Mouse (Mus musculus) spleen, postnatal 10 days (tissue): ENCODE data around the gene Nlrp9b.
"Not testable (repeated sequence)": the region's sequence is repeated elsewhere in the genome, so short reads cannot be mapped to it uniquely, and the experiment has no call there.

ENCODE experiments used
- DNase-seq, 2 experiments: peaks; one replicate each; pipeline ENCODE4 v3.0.0; 2021 to 2022; ENCODE audit warnings: low spot score in 2 of 2

Nlrp9b gene

DNA sequence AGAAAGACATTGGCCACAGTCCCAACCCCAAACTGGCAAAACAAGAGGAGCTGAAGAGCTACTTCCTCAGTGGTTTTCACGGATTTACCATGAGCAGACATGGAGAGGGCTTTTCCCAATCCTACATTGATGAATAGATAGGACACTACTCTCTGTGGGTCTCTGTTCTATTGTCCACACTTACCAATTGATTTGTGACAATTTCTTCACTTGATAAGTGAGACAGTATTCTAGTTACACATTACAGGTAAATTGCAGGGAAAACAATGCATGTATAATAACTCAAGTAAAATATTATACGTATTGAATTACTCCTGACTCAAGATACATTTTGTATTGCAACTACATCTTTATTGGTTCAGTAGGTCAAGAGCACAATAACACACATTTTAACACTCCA lies 131.2 kb downstream of the Nlrp9b start, which contains the start of gene Gm16442:
TSS of gene Gm16442 (minus strand) at position 101 of the 400 bp plus-strand sequence.
- DNase-seq: not testable (repeated sequence)
